Mouse (Mus musculus): Measurements from ENCODE around the gene Krtap6-1. TPM values are rescaled to one million over a fixed set of nuclear protein-coding genes. Genes with fewer than 3 reads are reported as not detected.

The Krtap6-1 gene
- polyA plus RNA-seq, 1 experiment, result not detected

Other genes with a start within 250 kb of the Krtap6-1 start
- gene Gm20741, start 219.5 kb upstream of the Krtap6-1 start, polyA plus RNA-seq (2012; fragmentation: generic; extraction: Trizol), result not detected
- gene Krtap15, start 211.5 kb upstream of the Krtap6-1 start, polyA plus RNA-seq (2012; fragmentation: generic; extraction: Trizol), result not detected
- not detected for gene Krtap14, start 205.6 kb upstream of the Krtap6-1 start, polyA plus RNA-seq (2012; fragmentation: generic; extraction: Trizol)
- gene Krtap19-1, start 162.3 kb upstream of the Krtap6-1 start, polyA plus RNA-seq (2012; fragmentation: generic; extraction: Trizol), result not detected
- not detected for gene Krtap19-2, start 157.4 kb upstream of the Krtap6-1 start, polyA plus RNA-seq (2012; fragmentation: generic; extraction: Trizol)
- gene Krtap19-3, start 153.7 kb upstream of the Krtap6-1 start, polyA plus RNA-seq (2012; fragmentation: generic; extraction: Trizol), result not detected
- gene Krtap19-4, start 146.6 kb upstream of the Krtap6-1 start, polyA plus RNA-seq (2012; fragmentation: generic; extraction: Trizol), result not detected
- not detected for gene Krtap19-5, start 135.2 kb upstream of the Krtap6-1 start, polyA plus RNA-seq (2012; fragmentation: generic; extraction: Trizol)
- not detected for gene Krtap19-9b, start 99.4 kb upstream of the Krtap6-1 start, polyA plus RNA-seq (2012; fragmentation: generic; extraction: Trizol)
- not detected for gene Krtap16-3, start 68.8 kb upstream of the Krtap6-1 start, polyA plus RNA-seq (2012; fragmentation: generic; extraction: Trizol)
- not detected for gene Krtap22-2, start 20.9 kb upstream of the Krtap6-1 start, polyA plus RNA-seq (2012; fragmentation: generic; extraction: Trizol)
- gene Gm10229, start 16.4 kb upstream of the Krtap6-1 start, polyA plus RNA-seq (2012; fragmentation: generic; extraction: Trizol), result not detected
- gene Gm10228, start 9.8 kb downstream of the Krtap6-1 start, polyA plus RNA-seq (2012; fragmentation: generic; extraction: Trizol), result not detected
- not detected for gene Krtap6-5, start 16.2 kb downstream of the Krtap6-1 start, polyA plus RNA-seq (2012; fragmentation: generic; extraction: Trizol)
- not detected for gene 1110025L11Rik, start 32.3 kb downstream of the Krtap6-1 start, polyA plus RNA-seq (2012; fragmentation: generic; extraction: Trizol)
- gene Krtap6-3, start 52.3 kb downstream of the Krtap6-1 start, polyA plus RNA-seq (2012; fragmentation: generic; extraction: Trizol), result not detected
- not detected for gene Gm6358, start 109.2 kb downstream of the Krtap6-1 start, polyA plus RNA-seq (2012; fragmentation: generic; extraction: Trizol)
- not detected for gene Gm10061, start 119.4 kb downstream of the Krtap6-1 start, polyA plus RNA-seq (2012; fragmentation: generic; extraction: Trizol)
- not detected for gene Gm9789, start 126.3 kb downstream of the Krtap6-1 start, polyA plus RNA-seq (2012; fragmentation: generic; extraction: Trizol)
- not detected for gene Gm7735, start 137.8 kb downstream of the Krtap6-1 start, polyA plus RNA-seq (2012; fragmentation: generic; extraction: Trizol)
- gene 1110057P08Rik, start 143.0 kb downstream of the Krtap6-1 start, polyA plus RNA-seq (2012; fragmentation: generic; extraction: Trizol), result not detected
- gene Krtap20-2, start 174.2 kb downstream of the Krtap6-1 start, polyA plus RNA-seq (2012; fragmentation: generic; extraction: Trizol), result not detected

Measured in myocyte (in vitro differentiated cells).